Mouse (Mus musculus) myocyte (in vitro differentiated cells): ENCODE data around the gene Pycr2. TPM values are rescaled to one million over a fixed set of nuclear protein-coding genes. Genes with fewer than 3 reads are reported as not detected.

ENCODE experiments used
- H3K27me3 ChIP-seq: one replicate; pipeline ENCODE4 v1.6.1; 2011; ENCODE audit not compliant: control insufficient read depth, insufficient read depth, insufficient read length
- H3K36me3 ChIP-seq: one replicate; pipeline ENCODE4 v1.6.1; 2011; ENCODE audit not compliant: control insufficient read depth, insufficient read depth
- H3K4me2 ChIP-seq: one replicate; pipeline ENCODE4 v1.6.1; 2011; ENCODE audit warnings: low read depth, control low read depth
- H3K4me3 ChIP-seq: one replicate; pipeline ENCODE4 v1.5.1; 2011; ENCODE audit warnings: mild to moderate bottlenecking, control low read depth, moderate library complexity
- H3K79me2 ChIP-seq: one replicate; pipeline ENCODE4 v1.6.1; 2011; ENCODE audit not compliant: control insufficient read depth, insufficient read depth
- H3ac ChIP-seq: one replicate; pipeline ENCODE4 v1.6.1; 2011; ENCODE audit not compliant: control insufficient read depth, insufficient read length
- CEBPB ChIP-seq: IDR thresholded peaks from 2 replicates; pipeline ENCODE4 v1.6.1; 2011; ENCODE audit warnings: mild to moderate bottlenecking, moderate library complexity; ENCODE audit not compliant: poor library complexity, insufficient read depth, severe bottlenecking
- E2F4 ChIP-seq: IDR thresholded peaks from one replicate; pipeline ENCODE4 v1.6.1; 2011; ENCODE audit warnings: mild to moderate bottlenecking, control low read depth, moderate library complexity; ENCODE audit not compliant: insufficient read depth
- MAX ChIP-seq: IDR thresholded peaks from one replicate; pipeline ENCODE4 v1.6.1; 2011; ENCODE audit warnings: low read depth, mild to moderate bottlenecking, control low read depth
- MYOD1 ChIP-seq, 3 experiments: IDR thresholded peaks; one replicate each; pipeline ENCODE4 v1.6.1; 2011; ENCODE audit warnings: control low read depth in 2 of 3, low read depth in 2 of 3, mild to moderate bottlenecking in 2 of 3, moderate library complexity in 1 of 3; ENCODE audit not compliant: insufficient read length in 2 of 3, control insufficient read depth in 1 of 3
- MYOG ChIP-seq, 3 experiments: IDR thresholded peaks; one replicate each; pipeline ENCODE4 v1.6.1; 2011; ENCODE audit warnings: control low read depth in 2 of 3, low read depth in 2 of 3, mild to moderate bottlenecking in 2 of 3; ENCODE audit not compliant: insufficient read length in 2 of 3, control insufficient read depth in 1 of 3, insufficient read depth in 1 of 3
- POLR2A ChIP-seq: IDR thresholded peaks from one replicate; pipeline ENCODE4 v1.6.1; 2011; ENCODE audit warnings: low read depth, mild to moderate bottlenecking, control low read depth, moderate library complexity; ENCODE audit not compliant: insufficient read length
- POLR2AphosphoS2 ChIP-seq: IDR thresholded peaks from one replicate; pipeline ENCODE4 v1.6.1; 2011; ENCODE audit warnings: low read depth, control low read depth; ENCODE audit not compliant: insufficient read length
- REST ChIP-seq: IDR thresholded peaks from one replicate; pipeline ENCODE4 v1.6.1; 2011; ENCODE audit warnings: mild to moderate bottlenecking, control low read depth, moderate library complexity; ENCODE audit not compliant: insufficient read depth, insufficient read length
- SRF ChIP-seq: IDR thresholded peaks from one replicate; pipeline ENCODE4 v1.6.1; 2011; ENCODE audit warnings: low read depth; ENCODE audit not compliant: control insufficient read depth, insufficient read length
- TCF12 ChIP-seq: IDR thresholded peaks from one replicate; pipeline ENCODE4 v1.6.1; 2011; ENCODE audit warnings: mild to moderate bottlenecking, control low read depth; ENCODE audit not compliant: poor library complexity, insufficient read depth, severe bottlenecking
- TCF3 ChIP-seq: IDR thresholded peaks from one replicate; pipeline ENCODE4 v1.6.1; 2011; ENCODE audit warnings: low read depth, control low read depth; ENCODE audit not compliant: insufficient read length
- USF1 ChIP-seq: IDR thresholded peaks from one replicate; pipeline ENCODE4 v1.6.1; 2011; ENCODE audit warnings: low read depth, mild to moderate bottlenecking, control low read depth, moderate library complexity
- polyA plus RNA-seq: library from polyadenylated mRNA; unstranded; fragments of >200 nt; fragmentation: generic; extraction: Trizol; gene quantifications from one replicate; pipeline ENCODE4 v1.2.1, GENCODE M21; 2012; ENCODE audit warnings: missing spikeins

Pycr2 gene
- polyA plus RNA-seq, 1 experiment: 52.6 TPM

- Histone ChIP-seq H3K4me2 (no peak overlapping the region), H3K79me2 (no peaks in the 10 kb centered on the region), H3ac (no peak overlapping the region), H3K27me3 (no peaks in the 10 kb centered on the region), H3K36me3 (no peaks in the 10 kb centered on the region), H3K4me3 (no peak overlapping the region)
- TF ChIP-seq CEBPB (no peak), MYOD1 (IDR thresholded peaks at IDR 0.05; ENCODE audit: control insufficient read depth in 1 of 3, insufficient read length in 2 of 3, low read depth in 2 of 3) (no peak), POLR2AphosphoS2 (no peak), TCF3 (no peak), USF1 (no peak), MAX (no peak)
These were observed 12.3 kb downstream of the Pycr2 start for GRCm38 (mm10) chr1:180916425-180916824.

- Histone ChIP-seq H3K27me3 (no peaks in the 10 kb centered on the region), H3ac (no peak overlapping the region), H3K4me2 (no peak overlapping the region), H3K79me2 (no peaks in the 10 kb centered on the region), H3K4me3 (no peak overlapping the region), H3K36me3 (no peaks in the 10 kb centered on the region)
- TF ChIP-seq TCF12: no peak
- TF ChIP-seq MYOD1 (IDR thresholded peaks at IDR 0.05; ENCODE audit: control insufficient read depth in 1 of 3, insufficient read length in 2 of 3, low read depth in 2 of 3): no peak
- no peak for TF ChIP-seq MYOG (IDR thresholded peaks at IDR 0.05; ENCODE audit: control insufficient read depth in 1 of 3, insufficient read depth in 1 of 3, insufficient read length in 2 of 3, low read depth in 2 of 3)
- no peak for TF ChIP-seq SRF
- no peak for TF ChIP-seq MAX
- no peak for TF ChIP-seq CEBPB
- no peak for TF ChIP-seq TCF3
- no peak for TF ChIP-seq POLR2A
- no peak for TF ChIP-seq REST
- no peak for TF ChIP-seq USF1
- TF ChIP-seq E2F4: no peak
- no peak for TF ChIP-seq POLR2AphosphoS2
These were observed 13.0 kb downstream of the Pycr2 start for GRCm38 (mm10) chr1:180917053-180917452.

- no peak for TF ChIP-seq MYOD1 (IDR thresholded peaks at IDR 0.05; ENCODE audit: control insufficient read depth in 1 of 3, insufficient read length in 2 of 3, low read depth in 2 of 3)
- no peaks in the 10 kb centered on the region for H3K79me2 ChIP-seq
- no peak overlapping the region for H3K4me2 ChIP-seq
- H3ac ChIP-seq: no peak overlapping the region
- H3K36me3 ChIP-seq: no peaks in the 10 kb centered on the region
- no peak overlapping the region for H3K4me3 ChIP-seq
- no peaks in the 10 kb centered on the region for H3K27me3 ChIP-seq
These were observed 15.6 kb downstream of the Pycr2 start for GRCm38 (mm10) chr1:180919686-180920085.

- no peak overlapping the region for H3K4me2 ChIP-seq
- TF ChIP-seq TCF12 (no peak), SRF (no peak), POLR2A (no peak), MAX (no peak), MYOD1 (IDR thresholded peaks at IDR 0.05; ENCODE audit: control insufficient read depth in 1 of 3, insufficient read length in 2 of 3, low read depth in 2 of 3) (no peak), CEBPB (no peak), USF1 (no peak), REST (no peak), MYOG (IDR thresholded peaks at IDR 0.05; ENCODE audit: control insufficient read depth in 1 of 3, insufficient read depth in 1 of 3, insufficient read length in 2 of 3, low read depth in 2 of 3) (no peak)
- no peak overlapping the region for H3ac ChIP-seq
- no peaks in the 10 kb centered on the region for H3K27me3 ChIP-seq
- H3K36me3 ChIP-seq: no peaks in the 10 kb centered on the region
- H3K4me3 ChIP-seq: no peak overlapping the region
- H3K79me2 ChIP-seq: no peaks in the 10 kb centered on the region
These were observed 18.4 kb downstream of the Pycr2 start for GRCm38 (mm10) chr1:180922273-180923048.

GRCm38 (mm10) chr1:180924737-180925136 lies 20.6 kb downstream of the Pycr2 start:
- H3K4me3 ChIP-seq: no peak overlapping the region

More at GRCm38 (mm10) chr1:180924737-180925136, 20.6 kb downstream of the Pycr2 start:
- no peak for TF ChIP-seq USF1
- TF ChIP-seq TCF3: no peak
- TF ChIP-seq POLR2AphosphoS2: no peak
- no peak for TF ChIP-seq E2F4
- no peak for TF ChIP-seq TCF12
- TF ChIP-seq CEBPB: no peak
- TF ChIP-seq MYOD1 (IDR thresholded peaks at IDR 0.05; ENCODE audit: control insufficient read depth in 1 of 3, insufficient read length in 2 of 3, low read depth in 2 of 3): no peak
- Histone ChIP-seq H3K79me2 (no peaks in the 10 kb centered on the region), H3K27me3 (no peaks in the 10 kb centered on the region), H3ac (no peak overlapping the region), H3K36me3 (no peaks in the 10 kb centered on the region), H3K4me2 (no peak overlapping the region)
